Mouse (Mus musculus): ENCODE results near the gene Syt7. TPM values are rescaled to one million over a fixed set of nuclear protein-coding genes. Genes with fewer than 3 reads are reported as not detected.
A peak's percentile ranks its signal among the peaks of the same experiment; 100 is the strongest.

The Syt7 gene
- polyA plus RNA-seq, 1 experiment = 4.1 TPM

GRCm38 (mm10) chr19:10369936-10370335 lies 19.0 kb upstream of the Syt7 start:
- TF ChIP-seq CTCF (IDR thresholded peaks at IDR 0.05; ENCODE audit: low read depth, low read length) (no peak), POLR2A (IDR thresholded peaks at IDR 0.05; ENCODE audit: insufficient read depth, low read length) (no peak), EP300 (IDR thresholded peaks at IDR 0.05; ENCODE audit: insufficient read depth, low read depth, low read length) (no peak)
- H3K9ac ChIP-seq (ENCODE audit: low read depth, poor library complexity, severe bottlenecking) = no peak overlapping the region
- no peaks in the 10 kb centered on the region for H3K9me3 ChIP-seq (replicated peaks; ENCODE audit: control insufficient read depth, insufficient read depth, low read length, poor library complexity, severe bottlenecking)
- no peaks in the 10 kb centered on the region for H3K27me3 ChIP-seq (ENCODE audit: control insufficient read depth, insufficient read depth, low read length, poor library complexity, severe bottlenecking)
- H3K36me3 ChIP-seq (ENCODE audit: control insufficient read depth, insufficient read depth, low read length, poor library complexity, severe bottlenecking) = no peaks in the 10 kb centered on the region
- H3K4me1 ChIP-seq (ENCODE audit: control insufficient read depth, insufficient read depth, low read length) = peaks cover 3% of the 10 kb centered on the region
- H3K27ac ChIP-seq (ENCODE audit: insufficient read depth, low read length) = no peak overlapping the region
- no peak overlapping the region for H3K4me3 ChIP-seq (ENCODE audit: low read depth, low read length)

GRCm38 (mm10) chr19:10373191-10373590 lies 15.7 kb upstream of the Syt7 start:
- Histone ChIP-seq H3K4me3 (ENCODE audit: low read depth, low read length) (no peak overlapping the region), H3K9ac (ENCODE audit: low read depth, poor library complexity, severe bottlenecking) (no peak overlapping the region), H3K27ac (ENCODE audit: insufficient read depth, low read length) (no peak overlapping the region), H3K9me3 (replicated peaks; ENCODE audit: control insufficient read depth, insufficient read depth, low read length, poor library complexity, severe bottlenecking) (no peaks in the 10 kb centered on the region), H3K27me3 (ENCODE audit: control insufficient read depth, insufficient read depth, low read length, poor library complexity, severe bottlenecking) (no peaks in the 10 kb centered on the region), H3K4me1 (ENCODE audit: control insufficient read depth, insufficient read depth, low read length) (peaks cover 3% of the 10 kb centered on the region), H3K36me3 (ENCODE audit: control insufficient read depth, insufficient read depth, low read length, poor library complexity, severe bottlenecking) (no peaks in the 10 kb centered on the region)
- TF ChIP-seq POLR2A (IDR thresholded peaks at IDR 0.05; ENCODE audit: insufficient read depth, low read length) (no peak), EP300 (IDR thresholded peaks at IDR 0.05; ENCODE audit: insufficient read depth, low read depth, low read length) (no peak), CTCF (IDR thresholded peaks at IDR 0.05; ENCODE audit: low read depth, low read length) (no peak)

GRCm38 (mm10) chr19:10375260-10375659 lies 13.6 kb upstream of the Syt7 start:
- no peak for TF ChIP-seq CTCF (IDR thresholded peaks at IDR 0.05; ENCODE audit: low read depth, low read length)
- no peak for TF ChIP-seq POLR2A (IDR thresholded peaks at IDR 0.05; ENCODE audit: insufficient read depth, low read length)
- no peak for TF ChIP-seq EP300 (IDR thresholded peaks at IDR 0.05; ENCODE audit: insufficient read depth, low read depth, low read length)
- no peak overlapping the region for H3K27ac ChIP-seq (ENCODE audit: insufficient read depth, low read length)
- peaks cover 3% of the 10 kb centered on the region for H3K4me1 ChIP-seq (ENCODE audit: control insufficient read depth, insufficient read depth, low read length)
- no peaks in the 10 kb centered on the region for H3K27me3 ChIP-seq (ENCODE audit: control insufficient read depth, insufficient read depth, low read length, poor library complexity, severe bottlenecking)
- H3K9ac ChIP-seq (ENCODE audit: low read depth, poor library complexity, severe bottlenecking) = no peak overlapping the region
- no peaks in the 10 kb centered on the region for H3K36me3 ChIP-seq (ENCODE audit: control insufficient read depth, insufficient read depth, low read length, poor library complexity, severe bottlenecking)
- H3K9me3 ChIP-seq (replicated peaks; ENCODE audit: control insufficient read depth, insufficient read depth, low read length, poor library complexity, severe bottlenecking) = no peaks in the 10 kb centered on the region
- H3K4me3 ChIP-seq (ENCODE audit: low read depth, low read length) = no peak overlapping the region

- H3K27ac ChIP-seq (ENCODE audit: insufficient read depth, low read length) = no peak overlapping the region
- no peaks in the 10 kb centered on the region for H3K9me3 ChIP-seq (replicated peaks; ENCODE audit: control insufficient read depth, insufficient read depth, low read length, poor library complexity, severe bottlenecking)
- H3K9ac ChIP-seq (ENCODE audit: low read depth, poor library complexity, severe bottlenecking) = no peak overlapping the region
- H3K36me3 ChIP-seq (ENCODE audit: control insufficient read depth, insufficient read depth, low read length, poor library complexity, severe bottlenecking) = no peaks in the 10 kb centered on the region
- no peaks in the 10 kb centered on the region for H3K27me3 ChIP-seq (ENCODE audit: control insufficient read depth, insufficient read depth, low read length, poor library complexity, severe bottlenecking)
- no peaks in the 10 kb centered on the region for H3K4me1 ChIP-seq (ENCODE audit: control insufficient read depth, insufficient read depth, low read length)
- TF ChIP-seq POLR2A (IDR thresholded peaks at IDR 0.05; ENCODE audit: insufficient read depth, low read length) (no peak), CTCF (IDR thresholded peaks at IDR 0.05; ENCODE audit: low read depth, low read length) (no peak), EP300 (IDR thresholded peaks at IDR 0.05; ENCODE audit: insufficient read depth, low read depth, low read length) (no peak)
- no peak overlapping the region for H3K4me3 ChIP-seq (ENCODE audit: low read depth, low read length)
Measured at GRCm38 (mm10) chr19:10379978-10380377, 8.9 kb upstream of the Syt7 start.

- Histone ChIP-seq H3K27me3 (ENCODE audit: control insufficient read depth, insufficient read depth, low read length, poor library complexity, severe bottlenecking) (peaks cover 5% of the 10 kb centered on the region; the same call in 1 of the 2 replicates), H3K9ac (ENCODE audit: low read depth, poor library complexity, severe bottlenecking) (no peak overlapping the region), H3K36me3 (ENCODE audit: control insufficient read depth, insufficient read depth, low read length, poor library complexity, severe bottlenecking) (no peaks in the 10 kb centered on the region), H3K27ac (ENCODE audit: insufficient read depth, low read length) (no peak overlapping the region), H3K4me3 (ENCODE audit: low read depth, low read length) (no peak overlapping the region), H3K4me1 (ENCODE audit: control insufficient read depth, insufficient read depth, low read length) (no peaks in the 10 kb centered on the region), H3K9me3 (replicated peaks; ENCODE audit: control insufficient read depth, insufficient read depth, low read length, poor library complexity, severe bottlenecking) (no peaks in the 10 kb centered on the region)
- no peak for TF ChIP-seq EP300 (IDR thresholded peaks at IDR 0.05; ENCODE audit: insufficient read depth, low read depth, low read length)
Measured at GRCm38 (mm10) chr19:10387660-10388059, 1.2 kb upstream of the Syt7 start.

GRCm38 (mm10) chr19:10389391-10390098 lies 655 bp downstream of the Syt7 start:
- Histone ChIP-seq H3K4me1 (ENCODE audit: control insufficient read depth, insufficient read depth, low read length) (no peaks in the 10 kb centered on the region), H3K27me3 (ENCODE audit: control insufficient read depth, insufficient read depth, low read length, poor library complexity, severe bottlenecking) (peaks cover 5% of the 10 kb centered on the region; the same call in 1 of the 2 replicates), H3K27ac (ENCODE audit: insufficient read depth, low read length) (no peak overlapping the region)

More at GRCm38 (mm10) chr19:10389391-10390098, 655 bp downstream of the Syt7 start:
- Histone ChIP-seq H3K9ac (ENCODE audit: low read depth, poor library complexity, severe bottlenecking) (peak overlapping the region; percentile 78), H3K9me3 (replicated peaks; ENCODE audit: control insufficient read depth, insufficient read depth, low read length, poor library complexity, severe bottlenecking) (no peaks in the 10 kb centered on the region), H3K36me3 (ENCODE audit: control insufficient read depth, insufficient read depth, low read length, poor library complexity, severe bottlenecking) (no peaks in the 10 kb centered on the region), H3K4me3 (ENCODE audit: low read depth, low read length) (peak overlapping the region; percentile 56)
- no peak for TF ChIP-seq CTCF (IDR thresholded peaks at IDR 0.05; ENCODE audit: low read depth, low read length)
- TF ChIP-seq POLR2A (IDR thresholded peaks at IDR 0.05; ENCODE audit: insufficient read depth, low read length) = no peak
- TF ChIP-seq EP300 (IDR thresholded peaks at IDR 0.05; ENCODE audit: insufficient read depth, low read depth, low read length) = no peak
